In the genomic region with DNA sequence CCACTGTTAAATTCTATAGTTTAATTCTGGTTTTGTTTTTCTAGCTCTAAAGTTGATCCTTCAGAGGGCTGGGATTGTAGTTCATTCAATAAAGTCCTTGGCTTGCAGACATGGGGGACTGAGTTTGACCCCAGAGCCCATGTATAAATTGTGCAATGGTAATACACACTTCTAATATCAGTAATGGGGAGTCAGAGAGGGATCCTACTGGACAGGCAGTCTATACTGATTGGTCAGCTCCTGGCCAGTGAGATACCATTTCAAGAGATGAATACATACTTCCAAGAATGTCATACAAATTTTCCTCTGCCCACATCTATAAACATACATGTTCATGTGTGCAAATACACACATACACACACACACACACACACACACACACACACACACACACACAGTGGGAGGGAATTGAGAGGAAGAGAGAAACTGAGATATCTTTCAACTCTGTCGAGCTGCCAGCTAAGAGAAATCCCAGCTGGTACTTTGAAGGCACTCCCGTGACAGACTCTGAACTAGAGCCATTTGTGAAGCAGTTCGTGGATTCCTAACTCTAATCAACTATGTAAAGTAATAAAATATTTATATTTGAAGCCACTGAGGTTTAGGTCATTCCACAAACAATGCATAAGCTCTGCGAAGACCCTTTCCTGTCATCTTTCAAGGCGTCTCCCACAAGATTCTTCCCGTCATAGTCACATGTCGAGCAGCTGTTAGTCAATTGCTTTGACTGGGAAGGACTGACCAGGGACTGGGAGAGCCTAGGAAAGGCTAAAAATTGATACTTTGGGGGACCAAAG, we compare ENCODE assay signal across 25 mouse cellular contexts.
DNase-seq lines count a peak whose midpoint lies in the region; ATAC-seq and TF ChIP-seq lines count a peak whose summit lies in the region.
"Had no signal": no experiment of that assay in that cellular context is flagged by ENCODE, and none has a peak within 500 bp of the region (broad histone marks: within the 10 kb centered on the region; RNA-seq: fewer than 3 reads in every experiment).

No protein-coding gene starts in this region.

- H3K4me1 ChIP-seq in forebrain, embryonic 14.5 days (ENCODE audit: control insufficient read depth, insufficient read depth, low read length), result no peaks in the 10 kb centered on the region
- 0 out of 2 replicates have a peak, but pooled peaks cover 2% of the 10 kb centered on the region for H3K4me1 ChIP-seq in forebrain, embryonic 16.5 days (replicated peaks; ENCODE audit: control insufficient read depth, insufficient read depth, low read length)
- 0 out of 2 replicates have a peak, but pooled peaks cover 4% of the 10 kb centered on the region for H3K4me1 ChIP-seq in kidney, postnatal 0 days (replicated peaks; ENCODE audit: insufficient read depth, low read length)
- H3K4me1 ChIP-seq in kidney, adult 2 months (ENCODE audit: control insufficient read depth, insufficient read depth, low read length), result no peaks in the 10 kb centered on the region
- H3K4me1 ChIP-seq in lung, postnatal 0 days (ENCODE audit: insufficient read depth, low read depth, low read length), result no peaks in the 10 kb centered on the region
- no peaks in the 10 kb centered on the region for H3K4me1 ChIP-seq in stomach, embryonic 15.5 days
- peaks cover 3% of the 10 kb centered on the region; the same call in 1 of the 2 replicates for H3K4me1 ChIP-seq in forebrain, embryonic 11.5 days (replicated peaks; ENCODE audit: control insufficient read depth, insufficient read depth, low read length)
- H3K4me1 ChIP-seq: embryonic facial prominence, embryonic 15.5 days; heart, embryonic 13.5 days; liver, embryonic 15.5 days; megakaryocyte, embryonic 14.5 days had no signal

- H3K27me3 ChIP-seq in forebrain, embryonic 14.5 days (replicated peaks; ENCODE audit: control insufficient read depth, insufficient read depth, low read length), result no peaks in the 10 kb centered on the region
- no peaks in the 10 kb centered on the region for H3K27me3 ChIP-seq in forebrain, embryonic 16.5 days (replicated peaks; ENCODE audit: control insufficient read depth, insufficient read depth, low read length)
- H3K27me3 ChIP-seq in kidney, postnatal 0 days (ENCODE audit: insufficient read depth, low read length), result no peaks in the 10 kb centered on the region
- no peaks in the 10 kb centered on the region for H3K27me3 ChIP-seq in kidney, adult 2 months (replicated peaks; ENCODE audit: control insufficient read depth, insufficient read depth, low read length)
- no peaks in the 10 kb centered on the region for H3K27me3 ChIP-seq in lung, postnatal 0 days (replicated peaks; ENCODE audit: insufficient read depth, low read length)
- H3K27me3 ChIP-seq in stomach, embryonic 15.5 days (replicated peaks), result no peaks in the 10 kb centered on the region
- H3K27me3 ChIP-seq in forebrain, embryonic 11.5 days (ENCODE audit: control insufficient read depth, insufficient read depth, low read length), result no peaks in the 10 kb centered on the region
- H3K27me3 ChIP-seq: embryonic facial prominence, embryonic 15.5 days; heart, embryonic 13.5 days; liver, embryonic 15.5 days; megakaryocyte, embryonic 14.5 days; neural tube, embryonic 13.5 days; Patski had no signal

- no peaks in the 10 kb centered on the region for H3K9me3 ChIP-seq in forebrain, embryonic 14.5 days (replicated peaks; ENCODE audit: control insufficient read depth, low read length)
- H3K9me3 ChIP-seq in forebrain, embryonic 16.5 days (ENCODE audit: control insufficient read depth, low read length), result no peaks in the 10 kb centered on the region
- H3K9me3 ChIP-seq in kidney, postnatal 0 days (replicated peaks; ENCODE audit: low read length), result no peaks in the 10 kb centered on the region
- H3K9me3 ChIP-seq in lung, postnatal 0 days (ENCODE audit: low read length), result no peaks in the 10 kb centered on the region
- H3K9me3 ChIP-seq in stomach, embryonic 15.5 days, result no peaks in the 10 kb centered on the region
- no peaks in the 10 kb centered on the region for H3K9me3 ChIP-seq in forebrain, embryonic 11.5 days (ENCODE audit: control insufficient read depth, low read length)
- H3K9me3 ChIP-seq: embryonic facial prominence, embryonic 15.5 days; forebrain, embryonic 10.5 days; heart, embryonic 13.5 days; liver, embryonic 15.5 days; megakaryocyte, embryonic 14.5 days; neural tube, embryonic 13.5 days had no signal

- whole genome bisulfite sequencing in forebrain, embryonic 14.5 days, result 88% methylated on average over 7 of the region's 7 CpGs
- 80% methylated on average over 7 of the region's 7 CpGs for WGBS in forebrain, embryonic 16.5 days
- WGBS in kidney, postnatal 0 days, result 32% methylated on average over 7 of the region's 7 CpGs
- WGBS in kidney, adult 2 months, result 56% methylated on average over 7 of the region's 7 CpGs
- 44% methylated on average over 7 of the region's 7 CpGs for WGBS in lung, postnatal 0 days
- WGBS in stomach, embryonic 15.5 days, result 34% methylated on average over 7 of the region's 7 CpGs
- 89% methylated on average over 7 of the region's 7 CpGs for WGBS in forebrain, embryonic 11.5 days

- no peak overlapping the region for H3K27ac ChIP-seq in forebrain, embryonic 14.5 days (ENCODE audit: low read depth, low read length)
- no peak overlapping the region for H3K27ac ChIP-seq in forebrain, embryonic 16.5 days (ENCODE audit: low read length)
- peak overlapping the region; percentile 11; the same call in 1 of the 2 replicates for H3K27ac ChIP-seq in kidney, postnatal 0 days
- H3K27ac ChIP-seq in kidney, adult 2 months (ENCODE audit: insufficient read depth, low read depth, low read length), result no peak overlapping the region
- no peak overlapping the region for H3K27ac ChIP-seq in lung, postnatal 0 days (ENCODE audit: low read length)
- H3K27ac ChIP-seq in stomach, embryonic 15.5 days, result peak overlapping the region; percentile 64
- H3K27ac ChIP-seq in forebrain, embryonic 11.5 days (ENCODE audit: low read depth, low read length), result no peak overlapping the region
- H3K27ac ChIP-seq: embryonic facial prominence, embryonic 15.5 days; forebrain, embryonic 10.5 days; heart, embryonic 13.5 days; layer of hippocampus, adult 2 months; liver, embryonic 15.5 days; neural tube, embryonic 13.5 days had no signal

- peak; percentile 27 for DNase-seq in forebrain, embryonic 14.5 days (ENCODE audit: low spot score)
- DNase-seq in kidney, postnatal 0 days (ENCODE audit: low spot score), result peak; percentile 81
- no peak for DNase-seq in kidney, adult 2 months
- peak; percentile 30 for DNase-seq in lung, postnatal 0 days (ENCODE audit: low spot score)
- DNase-seq in lung, postnatal 4 days, result no peak
- no peak for DNase-seq in forebrain, embryonic 11.5 days (ENCODE audit: low spot score)
- DNase-seq: adrenal gland, postnatal 10 days; cerebellum, adult 9-11 months; heart, postnatal 36 days; layer of hippocampus, postnatal 36 days; midbrain, embryonic 14.5 days; spleen, adult 18-20 months had no signal

- ATAC-seq in forebrain, embryonic 14.5 days, result no peak
- no peak for ATAC-seq in forebrain, embryonic 16.5 days
- no peak for ATAC-seq in kidney, postnatal 0 days (replicated peaks; ENCODE audit: low FRiP score, low read depth)
- no peak for ATAC-seq in lung, postnatal 0 days
- peak; percentile 68; the same call in 1 of the 2 replicates for ATAC-seq in stomach, embryonic 15.5 days (ENCODE audit: insufficient read depth, low FRiP score, low read depth)
- no peak for ATAC-seq in forebrain, embryonic 11.5 days (replicated peaks; ENCODE audit: low FRiP score)
- ATAC-seq: activated CD4-positive, CD25-positive, alpha-beta regulatory T cell, adult 4 months; CD4-positive, CD25-positive, alpha-beta regulatory T cell, adult 4 months; hindbrain, embryonic 16.5 days; Patski had no signal

- TF ChIP-seq CTCF in kidney, postnatal 0 days (IDR thresholded peaks at IDR 0.05; ENCODE audit: low read depth), result no peak
- TF ChIP-seq CTCF in kidney, adult 2 months (conservative IDR thresholded peaks at IDR 0.05; ENCODE audit: insufficient read depth, insufficient read length, low read depth, low read length), result no peak
- no peak for TF ChIP-seq CTCF in lung, postnatal 0 days (IDR thresholded peaks at IDR 0.05)

- no peak for TF ChIP-seq EP300 in lung, postnatal 0 days (IDR thresholded peaks at IDR 0.05)

- no peak overlapping the region for H3K9ac ChIP-seq in forebrain, embryonic 14.5 days (ENCODE audit: low read length)
- no peak overlapping the region for H3K9ac ChIP-seq in forebrain, embryonic 16.5 days (replicated peaks; ENCODE audit: low read depth, low read length)
- H3K9ac ChIP-seq in kidney, postnatal 0 days (ENCODE audit: low read depth, low read length), result no peak overlapping the region
- no peak overlapping the region for H3K9ac ChIP-seq in lung, postnatal 0 days (replicated peaks; ENCODE audit: low read depth)
- H3K9ac ChIP-seq in stomach, embryonic 15.5 days, result no peak overlapping the region
- no peak overlapping the region for H3K9ac ChIP-seq in forebrain, embryonic 11.5 days (ENCODE audit: low read length)
- H3K9ac ChIP-seq: embryonic facial prominence, embryonic 15.5 days; heart, embryonic 13.5 days; liver, embryonic 15.5 days; neural tube, embryonic 13.5 days had no signal

- no peak for TF ChIP-seq POLR2A in kidney, adult 2 months (IDR thresholded peaks at IDR 0.05; ENCODE audit: low read depth, low read length)

- H3K36me3 ChIP-seq in forebrain, embryonic 14.5 days (ENCODE audit: control insufficient read depth, insufficient read depth, low read length), result no peaks in the 10 kb centered on the region
- no peaks in the 10 kb centered on the region for H3K36me3 ChIP-seq in forebrain, embryonic 16.5 days (ENCODE audit: control insufficient read depth, insufficient read depth)
- H3K36me3 ChIP-seq in kidney, postnatal 0 days (ENCODE audit: insufficient read depth, low read length), result no peaks in the 10 kb centered on the region
- H3K36me3 ChIP-seq in kidney, adult 2 months (ENCODE audit: control insufficient read depth, insufficient read depth, low read length), result no peaks in the 10 kb centered on the region
- H3K36me3 ChIP-seq in lung, postnatal 0 days (ENCODE audit: insufficient read depth, low read length), result no peaks in the 10 kb centered on the region
- no peaks in the 10 kb centered on the region for H3K36me3 ChIP-seq in stomach, embryonic 15.5 days
- no peaks in the 10 kb centered on the region for H3K36me3 ChIP-seq in forebrain, embryonic 11.5 days (ENCODE audit: control insufficient read depth, insufficient read depth, low read length)
- H3K36me3 ChIP-seq: embryonic facial prominence, embryonic 15.5 days; forebrain, embryonic 10.5 days; heart, embryonic 13.5 days; liver, embryonic 15.5 days; neural tube, embryonic 13.5 days had no signal

- H3K4me3 ChIP-seq in forebrain, embryonic 14.5 days (ENCODE audit: low read depth, low read length), result no peak overlapping the region
- no peak overlapping the region for H3K4me3 ChIP-seq in forebrain, embryonic 16.5 days (replicated peaks; ENCODE audit: low read length)
- H3K4me3 ChIP-seq in kidney, postnatal 0 days (replicated peaks; ENCODE audit: low read depth, low read length), result no peak overlapping the region
- H3K4me3 ChIP-seq in kidney, adult 2 months (ENCODE audit: insufficient read depth, low read depth, low read length), result no peak overlapping the region
- no peak overlapping the region for H3K4me3 ChIP-seq in lung, postnatal 0 days (ENCODE audit: low read depth, low read length)
- no peak overlapping the region for H3K4me3 ChIP-seq in stomach, embryonic 15.5 days (replicated peaks)
- no peak overlapping the region for H3K4me3 ChIP-seq in forebrain, embryonic 11.5 days (ENCODE audit: low read depth, low read length)
- H3K4me3 ChIP-seq: embryonic facial prominence, embryonic 15.5 days; forebrain, embryonic 10.5 days; heart, embryonic 13.5 days; layer of hippocampus, adult 2 months; liver, embryonic 15.5 days; megakaryocyte, embryonic 14.5 days; neural tube, embryonic 13.5 days had no signal

- H3K4me2 ChIP-seq in forebrain, embryonic 14.5 days (ENCODE audit: low read length), result no peak overlapping the region
- H3K4me2 ChIP-seq in forebrain, embryonic 16.5 days (ENCODE audit: low read length), result no peak overlapping the region
- H3K4me2 ChIP-seq in kidney, postnatal 0 days (ENCODE audit: low read length), result no peak overlapping the region
- H3K4me2 ChIP-seq in lung, postnatal 0 days (replicated peaks; ENCODE audit: low read depth, low read length), result no peak overlapping the region
- no peak overlapping the region for H3K4me2 ChIP-seq in stomach, embryonic 15.5 days
- H3K4me2 ChIP-seq in forebrain, embryonic 11.5 days (ENCODE audit: low read depth, low read length, severe bottlenecking), result no peak overlapping the region
- H3K4me2 ChIP-seq: embryonic facial prominence, embryonic 15.5 days; heart, embryonic 13.5 days; liver, embryonic 15.5 days; neural tube, embryonic 13.5 days had no signal

Comparison
In these comparisons a context has a peak if more than half of its experiments do, and no peak if none do; other contexts are left out.
1. DNase-seq: peak in forebrain, embryonic 14.5 days (single experiment), kidney, postnatal 0 days (single experiment) and lung, postnatal 0 days (single experiment); none in kidney, adult 2 months (single experiment), lung, postnatal 4 days (0 of 2) and forebrain, embryonic 11.5 days (single experiment).
2. H3K27ac ChIP-seq: peak in kidney, postnatal 0 days (single experiment) and stomach, embryonic 15.5 days (single experiment); none in forebrain, embryonic 14.5 days (single experiment), forebrain, embryonic 16.5 days (single experiment), kidney, adult 2 months (single experiment), lung, postnatal 0 days (single experiment) and forebrain, embryonic 11.5 days (single experiment).